Mouse (Mus musculus) CD4-positive, CD25-positive, alpha-beta regulatory T cell, adult 2 months (primary cell): Measurements from ENCODE around the gene Armc7.
"Not testable (repeated sequence)": the region's sequence is repeated elsewhere in the genome, so short reads cannot be mapped to it uniquely, and the experiment has no call there.

Experiments used
- DNase-seq: peaks from one replicate; pipeline ENCODE4 v3.0.0-alpha.2; 2012; ENCODE audit warnings: low read depth, low spot score

Gene Armc7

DNA sequence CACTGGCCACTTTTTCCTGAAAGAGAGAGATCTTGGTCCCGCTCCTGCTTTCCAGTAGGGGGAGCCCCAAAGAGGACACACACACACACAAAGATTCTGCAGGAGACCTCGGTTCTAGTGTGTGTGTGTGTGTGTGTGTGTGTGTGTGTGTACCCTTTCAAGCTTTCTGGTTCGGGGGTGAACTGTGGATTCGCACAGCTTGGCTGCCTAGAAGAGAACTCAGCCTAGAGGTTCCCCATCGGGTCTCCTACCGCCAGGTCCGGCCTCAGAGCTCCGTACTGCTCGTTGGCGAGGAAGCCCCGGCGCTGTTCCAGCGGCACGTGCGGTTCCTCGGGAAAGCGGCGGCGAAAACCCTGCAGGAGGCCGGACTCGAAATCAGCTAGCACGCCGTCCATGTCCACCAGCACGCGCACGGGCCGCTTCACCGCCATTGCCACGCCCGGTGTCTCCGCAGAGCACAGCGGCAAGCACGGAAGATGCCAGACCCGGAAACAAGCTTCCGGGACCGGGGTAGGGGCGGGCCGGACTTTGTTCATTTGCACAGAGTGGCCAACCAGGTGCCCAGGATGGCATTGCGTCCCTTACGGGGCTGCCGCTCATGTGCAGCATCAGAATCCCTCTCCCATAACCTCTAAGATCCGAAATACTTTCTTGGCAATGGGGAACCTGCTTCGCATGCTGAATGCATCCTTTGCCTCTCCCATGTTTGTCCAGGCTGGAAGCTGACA is 16.1 kb downstream of the Armc7 start, which contains the start of gene Nt5c:
Nt5c (minus strand) TSS at position 507 of the 728 bp plus-strand sequence.
- DNase-seq: peak; percentile 90

DNA sequence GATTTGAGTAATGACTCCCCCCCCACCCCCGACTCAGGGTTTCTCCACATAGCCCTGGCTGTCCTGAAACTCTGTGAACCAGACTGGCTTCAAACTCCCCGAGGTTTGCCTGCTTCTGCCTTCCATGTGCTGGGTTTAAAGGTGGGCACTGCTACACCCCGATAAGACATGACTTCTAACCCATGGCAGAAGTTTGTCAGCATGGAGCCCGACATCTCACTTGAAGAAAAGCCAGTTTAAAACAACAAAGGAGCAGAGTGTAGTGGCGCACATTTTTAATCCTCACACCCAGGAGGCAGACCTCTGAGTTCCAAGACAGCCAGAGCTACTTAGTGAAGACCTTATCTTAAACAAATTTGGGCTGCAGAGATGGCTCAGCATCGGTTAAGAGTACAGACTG is 16.9 kb downstream of the Armc7 start:
- DNase-seq: no peak

DNA sequence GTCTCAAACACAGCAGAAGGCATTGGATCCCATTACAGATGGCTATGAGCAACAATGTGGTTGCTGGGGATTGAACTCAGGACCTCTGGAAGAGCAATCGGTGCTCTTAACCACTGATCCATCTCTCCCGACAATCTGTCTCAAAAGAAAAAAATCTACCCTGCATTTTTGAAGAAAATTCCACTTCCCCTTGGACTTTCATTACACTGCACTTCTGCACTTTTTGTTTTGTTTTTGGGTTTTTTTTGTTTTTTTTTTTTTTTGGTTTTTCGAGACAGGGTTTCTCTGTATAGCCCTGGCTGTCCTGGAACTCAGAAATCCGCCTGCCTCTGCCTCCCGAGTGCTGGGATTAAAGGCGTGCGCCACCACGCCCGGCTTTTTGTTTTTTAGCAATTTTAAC is 21.1 kb downstream of the Armc7 start:
- DNase-seq: not testable (repeated sequence)

DNA sequence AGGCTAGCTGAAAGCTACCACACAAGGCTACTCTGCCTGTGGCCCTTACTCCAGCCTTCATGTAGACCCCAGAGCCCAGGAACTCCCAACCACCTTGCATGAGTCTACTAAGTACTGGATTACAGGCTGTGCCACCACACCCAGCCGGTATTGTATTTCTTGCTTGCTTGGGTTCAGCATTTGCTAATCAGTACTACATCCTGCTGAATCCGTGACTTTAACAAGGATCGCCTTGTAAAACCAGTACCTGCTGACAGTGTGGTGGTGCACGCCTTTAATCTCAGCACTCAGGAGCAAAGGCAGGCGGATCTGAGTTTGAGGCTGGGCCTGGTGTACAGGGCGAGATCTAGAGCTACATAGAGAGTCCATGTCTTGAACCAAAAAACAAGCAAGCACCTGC is 27.2 kb downstream of the Armc7 start:
- no peak for DNase-seq

DNA sequence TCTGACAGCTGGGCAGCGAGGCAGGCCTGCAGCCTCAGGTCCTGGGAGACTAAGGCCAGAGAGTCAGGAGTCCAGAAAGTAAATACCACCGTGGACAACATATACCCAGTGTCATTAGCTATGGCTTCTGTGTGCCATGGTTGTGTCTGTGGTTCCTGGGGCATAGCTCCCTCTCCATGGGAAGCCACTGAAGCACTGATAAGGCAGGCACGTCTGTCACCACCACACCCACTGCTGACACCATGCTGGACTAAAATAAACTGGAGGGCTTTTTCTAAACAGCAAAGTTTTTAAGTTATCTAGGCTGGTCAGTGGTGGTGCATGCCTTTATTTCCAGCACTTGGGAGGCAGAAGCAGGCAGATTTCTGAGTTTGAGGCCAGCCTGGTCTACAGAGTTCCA is 31.1 kb downstream of the Armc7 start:
- no peak for DNase-seq

DNA sequence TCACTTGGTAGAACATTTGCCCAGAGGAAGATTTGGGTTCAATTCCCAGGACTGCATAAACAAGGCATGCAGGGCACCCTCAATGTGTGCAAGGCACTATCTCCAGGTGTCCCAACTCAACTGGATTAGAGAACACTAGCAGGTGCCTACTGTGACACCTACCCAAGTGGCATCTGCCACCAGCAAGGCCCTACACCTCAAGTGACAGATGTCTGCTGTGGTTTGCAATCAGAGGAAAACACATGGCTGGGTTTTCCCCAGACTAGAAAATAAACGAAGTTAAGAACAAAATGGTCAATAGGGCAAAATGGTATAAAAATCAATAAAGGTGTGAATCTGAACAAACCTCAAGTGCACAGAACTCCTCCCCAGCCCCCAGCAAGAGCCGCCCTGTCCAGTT is 32.6 kb downstream of the Armc7 start:
- peak; percentile 72 for DNase-seq

DNA sequence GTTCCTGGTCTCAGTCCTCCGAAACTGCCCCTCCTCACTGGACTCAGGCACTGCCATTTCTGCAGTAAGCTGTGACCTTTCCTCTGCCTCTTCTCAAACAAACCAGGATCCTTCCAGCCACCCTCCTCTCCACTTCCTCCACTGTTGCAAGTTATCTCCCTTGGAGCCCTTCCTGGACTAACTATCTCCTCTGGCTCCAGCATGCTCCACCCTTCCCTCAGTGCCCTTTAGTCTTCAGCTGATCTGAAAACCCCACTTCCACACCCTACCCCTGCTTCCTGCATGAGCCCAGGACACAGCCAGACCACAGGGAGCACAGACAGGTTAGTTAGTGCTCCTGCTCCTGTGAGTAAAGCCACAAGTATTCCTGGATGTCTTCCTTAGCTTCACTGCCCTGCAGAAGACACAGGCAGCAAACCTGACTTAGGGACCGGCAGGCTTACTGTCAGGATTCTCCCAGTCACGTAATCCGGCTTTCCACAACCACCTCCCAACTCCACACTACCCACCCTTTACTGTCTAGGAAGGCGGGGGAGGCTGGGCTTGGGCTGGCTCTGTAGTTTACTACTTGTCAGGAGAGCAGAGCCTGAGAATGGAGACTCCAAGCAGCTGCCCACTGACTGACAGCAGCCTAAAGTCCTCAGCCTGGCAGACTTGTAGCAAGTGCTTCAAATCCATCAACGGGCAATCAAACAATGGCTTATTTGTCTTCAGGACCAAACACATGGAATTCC is 34.5 kb downstream of the Armc7 start:
- DNase-seq: no peak

DNA sequence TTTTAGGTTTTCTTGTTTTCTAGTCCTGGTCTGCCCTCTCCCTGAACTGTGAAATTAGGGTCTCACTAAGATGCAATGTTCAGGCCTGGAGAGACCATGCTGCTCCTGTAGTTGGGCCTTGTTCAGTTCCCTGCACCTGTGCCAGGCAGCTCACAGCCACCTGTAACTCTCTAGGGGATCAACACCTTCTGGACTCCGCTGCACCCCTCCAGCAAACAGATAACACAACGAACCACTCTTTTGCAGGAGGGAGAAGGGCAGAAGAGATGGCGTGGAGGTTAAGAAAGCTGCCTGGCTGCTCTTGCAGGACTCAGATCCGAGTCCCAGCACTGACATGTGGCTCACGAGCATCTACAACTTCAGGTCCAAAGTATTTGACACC is 35.0 kb downstream of the Armc7 start:
- no peak for DNase-seq

DNA sequence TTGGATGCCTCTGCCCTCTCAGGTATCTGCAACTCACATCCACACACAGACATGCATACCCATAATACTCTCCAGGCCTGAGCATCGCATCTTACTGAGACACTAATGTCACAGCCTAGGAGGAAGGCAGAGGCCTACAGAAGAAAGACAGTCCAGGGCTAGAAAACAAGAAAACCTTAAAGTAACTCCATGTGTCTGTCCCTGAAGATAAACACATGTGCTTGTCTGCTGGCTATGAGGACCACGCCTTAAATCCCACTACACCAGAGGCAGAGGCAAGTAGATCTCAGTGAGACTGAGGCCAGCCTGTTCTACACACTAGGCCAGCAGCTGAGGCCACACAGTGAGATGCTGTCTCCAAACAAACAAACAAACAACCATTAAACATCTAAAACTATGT is 35.7 kb downstream of the Armc7 start:
- DNase-seq: no peak

DNA sequence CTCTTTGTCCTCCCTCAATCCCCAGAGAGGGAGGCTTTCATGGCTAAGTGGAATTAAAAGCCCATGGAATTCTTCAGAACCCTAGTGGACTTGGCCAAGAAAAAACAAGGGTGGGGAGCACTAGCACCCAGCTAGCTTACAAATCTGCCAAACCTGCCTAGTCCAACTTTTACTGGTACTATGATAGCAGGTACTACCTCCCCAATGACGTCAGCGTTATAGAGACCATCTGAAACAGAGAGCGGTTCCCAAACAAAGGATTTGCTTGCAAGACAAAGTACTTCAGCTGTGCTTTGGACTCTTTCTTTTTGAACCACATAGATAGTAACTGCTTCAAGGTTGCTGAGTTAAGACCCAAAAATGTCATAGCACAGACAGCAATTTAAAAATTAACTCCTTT is 36.5 kb downstream of the Armc7 start:
- DNase-seq: peak; percentile 31

DNA sequence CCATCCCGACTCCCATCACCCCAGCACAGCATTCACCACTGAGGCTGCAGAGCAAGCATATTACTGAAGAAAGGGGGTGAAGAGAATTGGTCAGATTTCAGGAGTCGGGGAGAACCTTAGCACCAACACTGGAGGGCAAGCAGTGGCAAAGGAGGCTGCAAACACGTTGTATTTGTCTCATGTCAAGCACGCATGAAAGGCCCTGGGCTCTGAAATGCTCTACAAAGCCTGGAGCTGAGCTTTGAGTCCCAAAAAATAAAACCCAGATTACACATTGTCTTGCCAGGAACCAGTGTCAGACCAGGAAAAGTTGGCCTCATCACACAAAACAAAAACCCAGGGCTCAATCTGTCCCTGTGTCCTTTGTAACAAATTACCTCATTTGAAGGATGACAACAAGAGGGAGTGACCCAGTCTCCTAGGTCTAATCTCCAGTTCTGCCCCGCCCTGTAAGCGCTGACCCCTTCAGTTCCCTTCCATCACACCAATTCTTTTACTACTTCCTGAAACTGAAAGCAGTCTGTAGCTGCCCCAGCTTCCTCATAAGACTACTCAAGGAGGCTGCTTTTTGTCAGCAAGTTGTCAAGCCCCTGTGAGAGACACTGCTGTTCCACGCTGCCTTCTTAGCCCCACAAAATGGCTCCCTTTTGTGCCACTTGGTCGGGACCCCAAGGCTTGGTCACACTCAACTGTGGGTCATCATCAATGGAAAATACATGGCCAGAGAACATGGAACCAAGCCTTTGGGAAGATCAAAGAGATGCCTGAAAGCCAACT is 37.1 kb downstream of the Armc7 start:
- DNase-seq: peak; percentile 67

DNA sequence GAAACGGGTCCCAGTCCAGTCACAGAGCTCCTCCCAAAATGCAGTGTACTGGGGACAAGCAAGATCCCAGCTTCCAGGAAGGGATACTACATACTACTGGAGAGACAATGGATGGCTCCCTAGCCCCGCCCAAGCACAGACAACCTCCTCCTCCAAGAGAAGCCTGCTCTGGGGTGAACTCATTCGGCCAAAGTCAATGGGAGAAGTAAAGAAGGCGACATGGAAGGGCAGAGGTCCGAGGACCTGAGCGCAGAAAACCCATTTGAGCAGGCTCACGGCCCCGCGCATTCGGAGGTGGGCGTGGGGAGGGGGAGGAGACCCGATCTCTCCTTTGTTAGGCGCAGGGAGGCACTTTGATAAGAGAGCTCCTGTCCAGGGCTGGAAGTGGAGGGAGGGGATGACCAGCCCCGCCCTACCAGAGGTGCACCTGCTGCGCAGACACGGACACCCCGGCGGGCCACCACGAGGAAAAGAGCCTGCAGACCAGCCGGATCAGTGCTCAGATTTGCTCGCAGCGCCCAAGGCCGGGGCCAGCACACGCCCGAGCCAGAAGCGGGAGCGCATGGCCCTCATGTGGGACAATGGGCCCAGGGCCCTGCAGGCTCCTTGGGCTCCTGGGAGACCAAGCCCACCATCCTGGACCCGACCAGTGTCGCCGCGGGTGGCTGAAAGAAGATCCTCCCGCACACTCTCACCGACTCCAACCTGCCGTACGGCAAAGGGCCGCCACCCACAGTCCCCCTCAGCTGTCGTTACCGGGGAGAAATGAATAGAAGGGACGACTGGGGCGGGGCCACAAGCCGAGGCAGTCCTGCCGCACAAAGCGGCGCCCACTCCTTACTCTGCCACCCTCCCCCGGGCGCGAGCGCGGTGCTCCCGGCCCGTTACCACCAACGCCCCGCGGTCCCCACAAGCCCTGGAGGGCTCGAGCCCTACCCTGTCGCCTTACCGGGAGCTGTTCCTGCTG is 38.1 kb downstream of the Armc7 start:
- DNase-seq: no peak

DNA sequence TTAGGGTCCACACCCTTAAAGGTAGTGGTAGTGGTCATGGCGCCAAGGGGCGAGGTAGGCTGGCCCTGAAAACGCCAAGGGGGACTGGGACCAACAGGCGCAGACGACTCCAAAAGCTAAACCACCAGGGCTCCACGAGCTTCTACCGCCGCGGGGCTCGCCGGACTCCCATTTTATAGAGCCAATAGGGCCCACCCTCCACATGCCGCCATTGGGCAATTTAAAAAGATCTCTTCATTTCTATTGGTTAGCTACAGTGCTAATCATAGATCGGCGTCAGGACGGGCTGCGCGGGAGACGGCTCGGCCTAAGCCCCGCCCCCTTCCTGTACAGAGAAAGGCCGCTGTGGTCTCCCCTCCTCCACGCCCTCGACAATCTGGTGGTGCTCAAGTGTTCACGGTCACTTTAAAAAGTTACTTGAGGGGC is 38.8 kb downstream of the Armc7 start, which contains the start of gene Jpt1:
Jpt1 (minus strand) TSS at position 150 of the 426 bp plus-strand sequence.
- peak; percentile 96 for DNase-seq

DNA sequence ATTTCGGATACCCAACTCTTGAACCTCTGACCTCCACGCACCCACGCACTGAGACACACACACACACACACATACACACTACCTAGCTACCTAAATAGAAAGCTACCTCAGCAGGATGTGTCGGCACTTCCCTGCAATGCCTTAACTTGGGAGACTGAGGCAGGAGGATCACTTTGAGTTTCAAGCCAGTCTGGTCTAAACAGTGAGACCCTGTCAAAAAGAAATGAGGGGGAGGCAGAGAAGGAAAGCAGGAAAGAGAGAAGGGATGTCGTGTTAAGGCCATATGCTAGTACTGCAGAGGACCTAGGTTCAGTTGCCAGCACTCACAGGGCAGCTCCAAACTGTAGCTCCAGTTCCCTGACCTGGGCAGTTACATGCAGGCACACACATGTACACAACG is 39.6 kb downstream of the Armc7 start:
- peak; percentile 34 for DNase-seq

DNA sequence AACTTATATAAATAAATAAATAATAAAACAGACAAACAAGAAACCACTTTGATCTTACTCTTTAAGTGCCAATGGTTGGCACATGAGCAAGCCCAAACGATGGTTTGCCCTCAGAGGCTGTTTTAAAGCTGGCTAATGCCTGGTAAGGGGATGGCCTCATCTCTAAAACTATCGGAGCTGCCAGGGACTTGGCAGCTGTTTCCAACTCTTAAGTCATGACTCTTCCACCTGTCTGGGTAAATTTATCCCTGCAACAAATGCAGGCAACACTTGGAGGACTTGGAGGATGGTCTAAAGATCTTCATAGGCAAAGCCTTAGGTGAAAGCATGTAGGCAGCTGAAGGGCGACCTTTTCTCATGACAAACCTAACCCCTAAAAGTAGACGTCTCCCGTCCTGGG is 41.5 kb downstream of the Armc7 start:
- no peak for DNase-seq

DNA sequence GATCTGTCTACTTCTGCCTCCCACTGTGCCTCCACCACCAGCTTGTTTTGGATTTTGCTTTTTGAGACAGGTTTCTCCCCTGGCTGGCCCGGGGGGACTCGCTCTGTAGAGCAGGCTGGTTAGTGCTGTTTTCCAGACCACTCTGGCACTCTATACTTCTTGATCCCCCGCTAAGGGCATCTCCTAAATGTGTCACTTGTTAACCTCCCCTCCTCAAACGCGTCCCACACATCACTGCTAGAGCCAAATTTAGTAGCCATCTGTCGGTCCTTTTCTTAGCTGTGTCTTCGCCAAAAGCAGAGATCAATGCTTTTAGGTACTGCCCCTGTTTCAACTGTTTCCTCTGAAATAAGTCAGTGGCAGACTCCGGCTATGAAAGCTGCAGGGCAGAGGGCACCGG is 43.2 kb downstream of the Armc7 start:
- peak; percentile 31 for DNase-seq

DNA sequence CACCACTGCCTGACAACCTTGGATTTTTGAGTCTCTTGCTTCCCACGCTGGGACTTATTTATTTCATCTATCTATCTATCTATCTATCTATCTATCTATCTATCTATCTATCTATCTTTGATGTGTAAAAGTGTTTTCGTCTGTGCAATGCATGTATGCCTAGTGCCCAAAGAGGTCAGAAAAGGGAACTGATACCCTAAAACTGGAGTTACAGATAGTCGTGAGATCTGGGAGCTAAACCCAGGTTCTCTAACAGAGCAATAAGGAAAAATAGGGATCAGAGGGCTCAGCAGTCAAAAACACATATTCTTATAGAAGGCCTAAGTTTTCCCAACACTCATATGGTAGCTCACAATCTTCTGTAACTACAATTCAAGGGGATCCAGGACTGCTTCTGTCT is 44.1 kb downstream of the Armc7 start:
- DNase-seq: no peak

DNA sequence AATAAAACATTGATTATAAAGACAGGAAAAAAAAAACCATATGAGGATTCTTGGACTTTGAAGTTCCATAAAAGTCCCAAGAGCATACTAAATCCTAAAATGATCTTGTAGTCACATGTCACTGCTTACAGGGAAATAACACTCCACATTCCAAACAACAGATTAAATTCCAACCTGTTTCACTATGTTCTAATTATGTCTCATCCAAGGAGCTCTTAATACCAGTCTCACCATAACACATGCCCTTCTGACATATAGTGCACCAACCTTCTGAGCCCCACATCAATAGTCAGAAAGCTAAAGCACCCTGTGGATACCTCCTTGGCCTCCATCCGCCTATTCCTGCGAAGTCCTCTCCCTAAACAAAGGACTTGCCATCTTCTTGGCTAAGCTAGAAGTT is 44.8 kb downstream of the Armc7 start:
- DNase-seq: no peak

DNA sequence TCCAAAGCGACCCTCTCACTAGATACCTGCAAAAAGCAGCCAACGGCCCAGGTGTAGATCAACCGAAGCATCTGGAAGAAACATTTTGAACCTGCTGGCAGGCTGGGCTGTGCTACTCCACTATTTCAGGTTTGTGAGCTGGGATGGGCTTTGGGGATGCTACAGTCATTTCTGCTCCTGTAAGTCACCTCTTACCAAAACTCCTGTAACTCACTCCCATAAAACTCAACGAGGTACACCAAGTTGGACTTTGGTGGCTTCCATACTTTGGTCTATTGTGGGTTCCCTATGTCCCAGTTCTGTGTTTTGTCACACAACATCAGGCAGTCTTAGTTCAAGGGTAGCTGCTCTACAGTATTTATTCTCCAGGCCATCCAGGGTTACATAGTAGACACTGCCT is 45.6 kb downstream of the Armc7 start:
- no peak for DNase-seq

DNA sequence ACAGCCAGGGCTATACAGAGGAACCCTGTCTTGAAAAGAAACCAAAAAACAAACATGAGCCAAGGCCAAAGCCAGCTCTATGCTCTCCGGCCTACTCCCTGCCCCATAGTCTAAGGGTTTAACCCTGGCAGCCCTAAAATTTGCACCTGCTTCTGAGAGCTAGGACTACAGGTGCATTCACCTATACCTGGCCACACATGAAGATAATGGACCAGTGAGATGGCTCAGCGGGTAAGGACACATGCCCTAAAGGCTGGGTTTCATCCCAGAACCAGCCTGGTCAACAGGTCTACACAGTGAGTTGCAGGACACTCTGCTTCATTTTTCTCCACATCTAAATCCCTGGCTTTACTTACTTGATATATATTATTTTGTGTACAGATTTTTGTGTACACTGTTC is 46.8 kb downstream of the Armc7 start:
- no peak for DNase-seq

DNA sequence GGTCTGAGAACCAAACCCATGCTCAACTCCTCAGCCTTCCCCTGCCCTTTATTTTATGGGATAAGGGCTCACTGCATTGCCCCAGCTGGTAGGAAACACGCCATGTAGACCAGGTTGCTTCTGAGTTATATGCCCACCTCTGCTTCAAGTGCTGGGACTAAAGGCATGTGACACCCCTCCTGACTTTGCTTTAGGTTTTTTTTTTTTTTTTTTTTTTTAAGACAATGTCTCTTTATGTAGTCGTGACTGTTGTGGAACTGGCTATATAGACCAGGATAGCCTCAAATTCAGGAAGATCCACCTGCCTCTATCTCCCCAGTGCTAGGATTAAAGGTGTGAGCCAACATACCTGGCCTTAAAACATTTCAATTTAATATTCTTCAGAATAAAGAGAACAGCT is 47.2 kb downstream of the Armc7 start:
- DNase-seq: no peak
